Mouse (Mus musculus) G1E (cell line): ENCODE measurements around the gene Tmc8. TPM values are rescaled to one million over a fixed set of nuclear protein-coding genes. Genes with fewer than 3 reads are reported as not detected.

ENCODE experiments used
- ATAC-seq: 2 replicates; pipeline ENCODE4 v1.8.0; 2016; ENCODE audit warnings: mild to moderate bottlenecking; ENCODE audit not compliant: insufficient number of reproducible peaks, poor library complexity, low FRiP score, severe bottlenecking; ENCODE audit errors: extremely low read depth
- DNase-seq: peaks from one replicate; pipeline ENCODE4 v3.0.0; 2012; ENCODE audit warnings: low spot score
- H3K27me3 ChIP-seq: 2 replicates; pipeline ENCODE4 v1.6.1; 2012; ENCODE audit warnings: mild to moderate bottlenecking, low read length, inconsistent platforms; ENCODE audit not compliant: insufficient read depth
- H3K36me3 ChIP-seq: replicated peaks from 2 replicates; pipeline ENCODE3; 2012; ENCODE audit warnings: mild to moderate bottlenecking, inconsistent platforms
- H3K4me1 ChIP-seq: 2 replicates; pipeline ENCODE4 v1.6.1; 2012; ENCODE audit warnings: low read depth, low read length, inconsistent platforms, mixed read lengths; ENCODE audit not compliant: insufficient read depth
- H3K4me3 ChIP-seq: 2 replicates; pipeline ENCODE4 v1.5.1; 2012; ENCODE audit warnings: low read depth, mild to moderate bottlenecking, inconsistent platforms, low read length, moderate library complexity, mixed read lengths
- H3K9me3 ChIP-seq: replicated peaks from 2 replicates; pipeline ENCODE4 v1.6.1; 2012; ENCODE audit warnings: inconsistent platforms
- CTCF ChIP-seq: IDR thresholded peaks from 2 replicates; pipeline ENCODE4 v1.5.1; 2012; ENCODE audit warnings: low read depth, low read length, inconsistent platforms, mixed read lengths
- GATA1 ChIP-seq: IDR thresholded peaks from 2 replicates; pipeline ENCODE4 v1.6.1; 2012; ENCODE audit warnings: borderline replicate concordance, low read length, inconsistent platforms, mixed read lengths
- GATA2 ChIP-seq: IDR thresholded peaks from 2 replicates; pipeline ENCODE4 v1.6.1; 2012; ENCODE audit warnings: low read depth, low read length, inconsistent platforms, borderline replicate concordance
- POLR2AphosphoS5 ChIP-seq: IDR thresholded peaks from 2 replicates; pipeline ENCODE4 v1.6.1; 2012; ENCODE audit warnings: low read depth, low read length, inconsistent platforms; ENCODE audit not compliant: insufficient replicate concordance
- TAL1 ChIP-seq: conservative IDR thresholded peaks from 2 replicates; pipeline ENCODE4 v1.6.1; 2012; ENCODE audit warnings: low read depth, low read length, inconsistent platforms, mixed read lengths
- polyA plus RNA-seq: library from polyadenylated mRNA; stranded (reverse); fragments of >175 nt; gene quantifications from 2 replicates; pipeline ENCODE4 v1.2.3, GENCODE M21; 2012
- total RNA-seq, 2 experiments: library from RNA; stranded (forward) in 1 of 2; stranded (reverse) in 1 of 2; fragments of 200-1000 nt in 1 of 2; fragments of >200 nt in 1 of 2; fragmentation: Nextera tagmentation in 1 of 2; gene quantifications; 2 replicates each; pipeline ENCODE4 v1.2.3; 2014 to 2017

Gene Tmc8
- total and polyA plus RNA-seq, 3 experiments, result 3.4 to 43.8 (median 26.9) TPM

- peaks cover 44% of the 10 kb centered on the region for H3K36me3 ChIP-seq
- H3K4me3 ChIP-seq, result peak within 1 kb of the TSS; percentile 79
- peak; percentile 50 for ATAC-seq
- DNase-seq, result peak; percentile 75
- peaks cover 87% of the 10 kb centered on the region for H3K4me1 ChIP-seq
- no peaks in the 10 kb centered on the region for H3K27me3 ChIP-seq
- H3K9me3 ChIP-seq, result no peaks in the 10 kb centered on the region
- TF ChIP-seq TAL1 (no peak), GATA2 (no peak), GATA1 (no peak), CTCF (no peak), POLR2AphosphoS5 (no peak)
Measured at GRCm38 (mm10) chr11:117825333-117826101, 43.6 kb downstream of the Tmc8 start, which contains the start of the genes Afmid and Tk1. Gene Afmid (plus strand): TSS chr11:117825924. Gene Tk1 (minus strand): TSS chr11:117826092.

- no peak for TF ChIP-seq GATA2
- TF ChIP-seq POLR2AphosphoS5, result no peak
- TF ChIP-seq TAL1, result no peak
- no peak for TF ChIP-seq CTCF
- no peak for TF ChIP-seq GATA1
- Histone ChIP-seq H3K9me3 (no peaks in the 10 kb centered on the region), H3K4me1 (peaks cover 87% of the 10 kb centered on the region), H3K4me3 (peak overlapping the region; percentile 79), H3K36me3 (peaks cover 40% of the 10 kb centered on the region), H3K27me3 (no peaks in the 10 kb centered on the region)
- DNase-seq, result no peak
- 0 out of 2 replicates have a peak, but pooled peaks have one; percentile 6 for ATAC-seq
Measured at GRCm38 (mm10) chr11:117826164-117826563, 44.3 kb downstream of the Tmc8 start.

- Histone ChIP-seq H3K27me3 (no peaks in the 10 kb centered on the region), H3K9me3 (no peaks in the 10 kb centered on the region), H3K4me3 (no peak overlapping the region)
Measured at GRCm38 (mm10) chr11:117826916-117827315, 45.0 kb downstream of the Tmc8 start.

GRCm38 (mm10) chr11:117827386-117827785 is 45.5 kb downstream of the Tmc8 start:
- Histone ChIP-seq H3K4me1 (peaks cover 85% of the 10 kb centered on the region), H3K9me3 (no peaks in the 10 kb centered on the region), H3K4me3 (no peak overlapping the region), H3K27me3 (no peaks in the 10 kb centered on the region), H3K36me3 (peaks cover 28% of the 10 kb centered on the region)
- ATAC-seq (no peak), DNase-seq (no peak)
- TF ChIP-seq GATA1 (no peak), GATA2 (no peak), POLR2AphosphoS5 (no peak), CTCF (no peak), TAL1 (no peak)

More at GRCm38 (mm10) chr11:117826916-117827315, 45.0 kb downstream of the Tmc8 start:
- peaks cover 33% of the 10 kb centered on the region for H3K36me3 ChIP-seq
- DNase-seq, result no peak
- no peak for TF ChIP-seq CTCF
- TF ChIP-seq TAL1, result no peak
- TF ChIP-seq POLR2AphosphoS5, result no peak
- TF ChIP-seq GATA1, result no peak
- no peak for TF ChIP-seq GATA2
- ATAC-seq, result no peak
- peaks cover 85% of the 10 kb centered on the region for H3K4me1 ChIP-seq

DNA sequence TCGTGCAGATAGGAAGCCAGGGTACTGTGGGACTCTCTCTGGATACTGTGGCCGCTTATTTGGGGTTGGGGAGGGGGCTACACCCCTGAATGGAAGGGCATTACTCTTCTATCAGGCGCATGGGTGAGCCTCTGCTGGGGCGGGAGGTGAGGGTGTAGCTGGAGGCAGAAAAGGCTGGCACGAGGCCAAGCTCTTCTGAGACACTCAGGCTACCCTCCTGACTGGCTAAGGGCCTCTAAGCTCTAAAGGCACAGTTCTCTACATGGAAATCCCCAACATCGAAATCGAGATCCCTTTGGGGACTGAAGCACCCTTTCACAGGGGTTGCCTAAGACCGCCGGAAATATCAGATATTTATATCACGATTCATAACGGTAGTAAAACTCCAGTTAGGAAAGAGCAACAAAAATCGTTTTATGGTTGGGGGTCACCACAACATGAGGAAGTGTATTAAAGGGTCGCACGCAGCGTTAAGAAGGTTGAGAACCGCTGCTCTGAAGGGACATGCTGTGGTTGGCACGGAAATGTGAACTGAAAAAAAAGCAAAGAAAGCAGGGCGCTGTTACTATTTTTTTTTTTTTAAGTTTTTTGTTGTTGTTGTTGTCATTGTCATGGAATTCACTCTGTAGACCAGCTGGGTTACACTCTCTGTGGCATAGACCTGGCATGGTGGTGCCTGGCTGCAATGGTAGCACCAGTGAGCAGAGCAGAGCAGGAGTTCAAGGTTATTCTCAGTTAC is 46.4 kb downstream of the Tmc8 start:
- TF ChIP-seq GATA1 (no peak), GATA2 (no peak), POLR2AphosphoS5 (no peak), CTCF (no peak), TAL1 (no peak)
- Histone ChIP-seq H3K9me3 (no peaks in the 10 kb centered on the region), H3K27me3 (no peaks in the 10 kb centered on the region), H3K36me3 (peaks cover 21% of the 10 kb centered on the region), H3K4me3 (no peak overlapping the region), H3K4me1 (peaks cover 81% of the 10 kb centered on the region)
- DNase-seq, result peak; percentile 33
- no peak for ATAC-seq

GRCm38 (mm10) chr11:117828888-117829604 is 47.2 kb downstream of the Tmc8 start:
- Histone ChIP-seq H3K4me1 (peaks cover 74% of the 10 kb centered on the region), H3K27me3 (no peaks in the 10 kb centered on the region), H3K36me3 (peaks cover 14% of the 10 kb centered on the region), H3K4me3 (no peak overlapping the region), H3K9me3 (no peaks in the 10 kb centered on the region)
- no peak for DNase-seq
- TF ChIP-seq POLR2AphosphoS5 (no peak), GATA1 (no peak), CTCF (no peak)
- no peak for ATAC-seq
